Mouse (Mus musculus) limb, embryonic 14.5 days (tissue): ENCODE measurements around the gene Slc35e1. TPM values are rescaled to one million over a fixed set of nuclear protein-coding genes. Genes with fewer than 3 reads are reported as not detected.

Source experiments
- ATAC-seq: fragments of 200-750 bp; cut with Nextera tagmentation; 2 replicates; pipeline ENCODE4 v1.8.0; 2017; ENCODE audit warnings: low read depth, moderate number of reproducible peaks, moderate TSS enrichment; ENCODE audit not compliant: low FRiP score
- DNase-seq: peaks from one replicate; pipeline ENCODE4 v3.0.0-alpha.2; 2015; ENCODE audit warnings: low spot score
- H3K27ac ChIP-seq: fragments of 300-500 bp; sonication (generic); replicated peaks from 2 replicates; pipeline ENCODE4 v1.5.1; 2014; ENCODE audit warnings: low read depth, mild to moderate bottlenecking, low read length, moderate library complexity, mixed read lengths
- H3K27me3 ChIP-seq: fragments of 300-500 bp; sonication (generic); 2 replicates; pipeline ENCODE4 v1.6.1; 2014; ENCODE audit warnings: low read length, mixed read lengths; ENCODE audit not compliant: control insufficient read depth, insufficient read depth
- H3K36me3 ChIP-seq: fragments of 300-500 bp; sonication (generic); 2 replicates; pipeline ENCODE4 v1.6.1; 2014; ENCODE audit warnings: mild to moderate bottlenecking, low read length, moderate library complexity, mixed read lengths; ENCODE audit not compliant: control insufficient read depth, insufficient read depth
- H3K4me1 ChIP-seq: fragments of 300-500 bp; sonication (generic); 2 replicates; pipeline ENCODE4 v1.6.1; 2014; ENCODE audit warnings: antibody characterized with exemption, low read length, mixed read lengths; ENCODE audit not compliant: control insufficient read depth, insufficient read depth
- H3K4me2 ChIP-seq: fragments of 300-500 bp; sonication (generic); replicated peaks from 2 replicates; pipeline ENCODE4 v1.6.1; 2014; ENCODE audit warnings: low read depth, mild to moderate bottlenecking, low read length, moderate library complexity; ENCODE audit not compliant: severe bottlenecking
- H3K4me3 ChIP-seq: fragments of 300-500 bp; sonication (generic); replicated peaks from 2 replicates; pipeline ENCODE4 v1.5.1; 2014; ENCODE audit warnings: low read length
- H3K9ac ChIP-seq: fragments of 300-500 bp; sonication (generic); 2 replicates; pipeline ENCODE4 v1.6.1; 2014; ENCODE audit warnings: mild to moderate bottlenecking, low read depth, low read length, moderate library complexity; ENCODE audit not compliant: severe bottlenecking
- H3K9me3 ChIP-seq: fragments of 300-500 bp; sonication (generic); 2 replicates; pipeline ENCODE4 v1.6.1; 2016; ENCODE audit warnings: low read length; ENCODE audit not compliant: control insufficient read depth
- POLR2A ChIP-seq: fragments of 200-500 bp; IDR thresholded peaks from 2 replicates; pipeline ENCODE4 v1.8.0; 2012; ENCODE audit warnings: inconsistent platforms, mild to moderate bottlenecking, moderate library complexity, borderline replicate concordance; ENCODE audit not compliant: insufficient read depth, insufficient read length; ENCODE audit errors: extremely low read depth
- WGBS: fragments of 180-500 bp; shearing (Covaris S2); extraction: QIAGEN DNeasy Blood & Tissue Kit; methylation state at CpG from one replicate; pipeline ENCODE4 v1.1.7; 2014; 5-methylcytosine and 5-hydroxymethylcytosine counted together
- microRNA-seq: library from miRNA; unstranded; fragments of <30 nt; microRNA quantifications from one replicate; pipeline ENCODE4, GENCODE M21; 2016
- polyA plus RNA-seq, 2 experiments: library from polyadenylated mRNA; depleted of rRNA in 1 of 2; stranded (reverse) in 1 of 2; unstranded in 1 of 2; fragments of >200 nt; fragmentation: Nextera tagmentation in 1 of 2; extraction: Ambion mirVana in 1 of 2; gene quantifications; 2 replicates each; pipeline versions ENCODE4 v1.2.1 to v1.2.3; 2012 to 2014

Gene Slc35e1
- polyA plus RNA-seq, 2 experiments = 16.3 to 46.5 TPM

- no peak within 1 kb of the TSS for H3K27ac ChIP-seq
- no peaks in the 10 kb centered on the region for H3K27me3 ChIP-seq
- DNase-seq (peak; percentile 100), ATAC-seq (peak; percentile 99)
- H3K36me3 ChIP-seq = peaks cover 10% of the 10 kb centered on the region; the same call in 1 of the 2 replicates
- TF ChIP-seq POLR2A = peak; percentile 21; the same call in 1 of the 2 replicates
- H3K4me1 ChIP-seq = no peaks in the 10 kb centered on the region
- 6% methylated on average over 34 of the region's 34 CpGs for WGBS
- H3K4me3 ChIP-seq = peak within 1 kb of the TSS; percentile 39
- H3K9ac ChIP-seq = peak within 1 kb of the TSS; percentile 56
- H3K4me2 ChIP-seq = peak within 1 kb of the TSS; percentile 72
- H3K9me3 ChIP-seq = no peaks in the 10 kb centered on the region
These were observed 48.9 kb downstream of the Slc35e1 start, which contains the start of the genes Calr3 and 1700030K09Rik for GRCm38 (mm10) chr8:72443338-72443993. Gene Calr3, minus strand, starts transcription at chr8:72443870. Gene 1700030K09Rik, plus strand, starts transcription at chr8:72443880.

GRCm38 (mm10) chr8:72438248-72439015 is 54.0 kb downstream of the Slc35e1 start:
- DNase-seq (no peak), ATAC-seq (no peak)
- Histone ChIP-seq H3K4me2 (no peak overlapping the region), H3K27me3 (no peaks in the 10 kb centered on the region), H3K4me3 (no peak overlapping the region), H3K9me3 (no peaks in the 10 kb centered on the region), H3K27ac (no peak overlapping the region), H3K36me3 (no peaks in the 10 kb centered on the region), H3K9ac (no peak overlapping the region), H3K4me1 (no peaks in the 10 kb centered on the region)
- TF ChIP-seq POLR2A = no peak
- 75% methylated on average over 8 of the region's 8 CpGs for WGBS

- 36% methylated on average over 2 of the region's 2 CpGs for WGBS
- no peak overlapping the region for H3K4me2 ChIP-seq
- DNase-seq = peak; percentile 20
- TF ChIP-seq POLR2A = no peak
- no peaks in the 10 kb centered on the region for H3K27me3 ChIP-seq
- H3K9ac ChIP-seq = no peak overlapping the region
- ATAC-seq = no peak
- no peaks in the 10 kb centered on the region for H3K4me1 ChIP-seq
- no peaks in the 10 kb centered on the region for H3K9me3 ChIP-seq
- no peak overlapping the region for H3K4me3 ChIP-seq
- no peaks in the 10 kb centered on the region for H3K36me3 ChIP-seq
- H3K27ac ChIP-seq = no peak overlapping the region
These were observed 57.5 kb downstream of the Slc35e1 start for GRCm38 (mm10) chr8:72434952-72435351.

Small RNA genes within 50 kb of the gene (microRNA-seq; reads per million reads assigned to microRNA genes)
- gene Gm28019 = not detected
- gene Mir7068 = not detected

Other genes with a start within 250 kb of the Slc35e1 start
- gene Gm10282, start 187.4 kb downstream of the Slc35e1 start, polyA plus RNA-seq (2012; rRNA removed) = 9.8 and 30.0 TPM in 2 replicates
- 26.2 and 28.3 TPM in 2 replicates for gene Gm10282, start 187.4 kb downstream of the Slc35e1 start, polyA plus RNA-seq (2014; fragmentation: Nextera tagmentation; extraction: Ambion mirVana)
- gene Klf2, start 173.6 kb downstream of the Slc35e1 start, polyA plus RNA-seq (2012; rRNA removed) = 36.7 and 50.7 TPM in 2 replicates
- 20.1 and 21.6 TPM in 2 replicates for gene Klf2, start 173.6 kb downstream of the Slc35e1 start, polyA plus RNA-seq (2014; fragmentation: Nextera tagmentation; extraction: Ambion mirVana)
- gene Eps15l1, start 71.2 kb downstream of the Slc35e1 start, polyA plus RNA-seq (2012; rRNA removed) = 109 and 114 TPM in 2 replicates
- gene Eps15l1, start 71.2 kb downstream of the Slc35e1 start, polyA plus RNA-seq (2014; fragmentation: Nextera tagmentation; extraction: Ambion mirVana) = 56.5 and 62.0 TPM in 2 replicates
- gene Calr3, start 48.7 kb downstream of the Slc35e1 start, polyA plus RNA-seq (2012; rRNA removed) = 0.47 and 0.62 TPM in 2 replicates
- gene Calr3, start 48.7 kb downstream of the Slc35e1 start, polyA plus RNA-seq (2014; fragmentation: Nextera tagmentation; extraction: Ambion mirVana) = 1.4 and 1.7 TPM in 2 replicates
- gene 1700030K09Rik, start 48.7 kb downstream of the Slc35e1 start, polyA plus RNA-seq (2012; rRNA removed) = 16.2 and 18.3 TPM in 2 replicates
- 13.2 and 13.5 TPM in 2 replicates for gene 1700030K09Rik, start 48.7 kb downstream of the Slc35e1 start, polyA plus RNA-seq (2014; fragmentation: Nextera tagmentation; extraction: Ambion mirVana)
- gene Cherp, start 17.4 kb downstream of the Slc35e1 start, polyA plus RNA-seq (2012; rRNA removed) = 110 and 137 TPM in 2 replicates
- gene Cherp, start 17.4 kb downstream of the Slc35e1 start, polyA plus RNA-seq (2014; fragmentation: Nextera tagmentation; extraction: Ambion mirVana) = 58.9 and 62.7 TPM in 2 replicates
- gene Med26, start 55.7 kb upstream of the Slc35e1 start, polyA plus RNA-seq (2012; rRNA removed) = 17.0 and 24.6 TPM in 2 replicates
- 16.4 and 18.3 TPM in 2 replicates for gene Med26, start 55.7 kb upstream of the Slc35e1 start, polyA plus RNA-seq (2014; fragmentation: Nextera tagmentation; extraction: Ambion mirVana)
- gene Smim7, start 78.5 kb upstream of the Slc35e1 start, polyA plus RNA-seq (2012; rRNA removed) = 67.3 and 75.6 TPM in 2 replicates
- 115 and 118 TPM in 2 replicates for gene Smim7, start 78.5 kb upstream of the Slc35e1 start, polyA plus RNA-seq (2014; fragmentation: Nextera tagmentation; extraction: Ambion mirVana)
- 44.2 and 55.9 TPM in 2 replicates for gene Tmem38a, start 79.4 kb upstream of the Slc35e1 start, polyA plus RNA-seq (2012; rRNA removed)
- 36.5 and 41.4 TPM in 2 replicates for gene Tmem38a, start 79.4 kb upstream of the Slc35e1 start, polyA plus RNA-seq (2014; fragmentation: Nextera tagmentation; extraction: Ambion mirVana)
- gene Nwd1, start 154.1 kb upstream of the Slc35e1 start, polyA plus RNA-seq (2012; rRNA removed) = 0.15 and 0.26 TPM in 2 replicates
- gene Nwd1, start 154.1 kb upstream of the Slc35e1 start, polyA plus RNA-seq (2014; fragmentation: Nextera tagmentation; extraction: Ambion mirVana) = 0.21 TPM in 1 of 2 replicates, not detected in the other
- gene Sin3b, start 230.7 kb upstream of the Slc35e1 start, polyA plus RNA-seq (2012; rRNA removed) = 162 and 180 TPM in 2 replicates
- 203 and 211 TPM in 2 replicates for gene Sin3b, start 230.7 kb upstream of the Slc35e1 start, polyA plus RNA-seq (2014; fragmentation: Nextera tagmentation; extraction: Ambion mirVana)